Mouse (Mus musculus): ENCODE measurements around the gene Sycp2.

DNA sequence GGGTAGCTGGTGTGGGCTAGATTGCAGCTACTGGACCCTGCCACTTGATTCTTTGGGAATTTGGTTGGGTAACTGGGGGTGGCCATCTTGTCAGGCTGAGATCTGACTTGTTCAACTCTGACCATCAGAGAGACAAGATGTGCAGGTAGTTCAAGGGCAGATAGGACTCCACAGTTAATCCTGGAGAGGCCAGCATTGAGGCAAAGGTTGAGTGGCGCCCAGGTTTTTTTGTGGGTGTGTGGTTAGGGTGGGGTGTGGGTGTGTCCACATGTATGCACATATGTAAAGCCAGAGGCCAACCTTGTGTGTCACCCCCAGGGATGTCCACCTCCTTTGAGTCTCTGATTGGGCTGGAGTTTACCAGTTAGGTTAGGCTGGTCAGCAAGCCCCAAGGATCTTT is 91.2 kb downstream of the Sycp2 start:
- TF ChIP-seq CTCF (IDR thresholded peaks at IDR 0.05) (no peak), EP300 (IDR thresholded peaks at IDR 0.05) (no peak)
